16 mouse cellular contexts compared by ENCODE assay signal in the genomic region with DNA sequence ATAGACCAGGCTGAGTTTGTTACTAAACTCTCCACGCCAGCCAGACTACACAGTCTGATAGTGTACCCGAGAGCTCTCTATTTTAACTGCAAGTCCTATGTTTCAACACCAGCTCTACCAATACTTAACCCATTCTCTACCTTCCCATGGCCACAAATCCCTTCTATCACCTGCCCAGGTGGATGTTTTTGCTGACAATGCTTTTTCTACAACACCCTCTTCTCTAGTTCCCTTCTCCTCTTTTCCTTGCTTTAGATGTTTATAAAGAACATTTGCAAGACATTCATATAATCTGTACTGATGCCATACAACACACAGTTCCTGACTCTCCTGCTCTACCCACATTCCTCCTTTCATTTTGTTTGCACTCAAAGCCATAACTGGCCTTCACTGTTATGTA.
"Had no signal": no experiment of that assay in that cellular context is flagged by ENCODE, and none has a peak within 500 bp of the region (broad histone marks: within the 10 kb centered on the region; RNA-seq: fewer than 3 reads in every experiment).

No protein-coding gene starts in this region.

- H3K9me3 ChIP-seq: neural tube, embryonic 12.5 days; neural tube, embryonic 13.5 days; neural tube, embryonic 15.5 days; stomach, embryonic 15.5 days had no signal

- H3K27ac ChIP-seq: neural tube, embryonic 12.5 days; neural tube, embryonic 13.5 days; neural tube, embryonic 15.5 days; stomach, embryonic 15.5 days; stomach, postnatal 0 days had no signal

- H3K4me3 ChIP-seq: neural tube, embryonic 12.5 days; neural tube, embryonic 13.5 days; neural tube, embryonic 15.5 days; stomach, embryonic 15.5 days had no signal

- H3K9ac ChIP-seq: neural tube, embryonic 12.5 days; neural tube, embryonic 13.5 days; neural tube, embryonic 15.5 days; stomach, embryonic 15.5 days had no signal

- DNase-seq: retina, postnatal 1 day; right cerebral cortex, adult 18-20 months; right cerebral cortex, postnatal 14 days; right cerebral cortex, postnatal 25 days; right cerebral cortex, postnatal 4 days; spleen, adult 18-20 months; thymus, adult 18-20 months; thymus, postnatal 14 days; thymus, postnatal 25 days; thymus, postnatal 36 days; thymus, postnatal 4 days had no signal

- H3K36me3 ChIP-seq: neural tube, embryonic 12.5 days; neural tube, embryonic 13.5 days; neural tube, embryonic 15.5 days; stomach, embryonic 15.5 days had no signal

- H3K4me2 ChIP-seq: neural tube, embryonic 12.5 days; neural tube, embryonic 13.5 days; neural tube, embryonic 15.5 days; stomach, embryonic 15.5 days had no signal

- H3K27me3 ChIP-seq: neural tube, embryonic 12.5 days; neural tube, embryonic 13.5 days; neural tube, embryonic 15.5 days; stomach, embryonic 15.5 days had no signal

- H3K4me1 ChIP-seq: neural tube, embryonic 12.5 days; neural tube, embryonic 13.5 days; neural tube, embryonic 15.5 days; stomach, embryonic 15.5 days had no signal
